Mouse (Mus musculus) E14TG2a.4 (cell line): ENCODE data around the gene Ube2d1.

Source experiments
- CTCF ChIP-seq: conservative IDR thresholded peaks from 2 replicates; pipeline ENCODE4 v1.5.1; 2014; ENCODE audit warnings: low read length
- POU5F1 ChIP-seq: IDR thresholded peaks from 2 replicates; pipeline ENCODE4 v1.6.1; 2014; ENCODE audit warnings: low read length, borderline replicate concordance

DNA sequence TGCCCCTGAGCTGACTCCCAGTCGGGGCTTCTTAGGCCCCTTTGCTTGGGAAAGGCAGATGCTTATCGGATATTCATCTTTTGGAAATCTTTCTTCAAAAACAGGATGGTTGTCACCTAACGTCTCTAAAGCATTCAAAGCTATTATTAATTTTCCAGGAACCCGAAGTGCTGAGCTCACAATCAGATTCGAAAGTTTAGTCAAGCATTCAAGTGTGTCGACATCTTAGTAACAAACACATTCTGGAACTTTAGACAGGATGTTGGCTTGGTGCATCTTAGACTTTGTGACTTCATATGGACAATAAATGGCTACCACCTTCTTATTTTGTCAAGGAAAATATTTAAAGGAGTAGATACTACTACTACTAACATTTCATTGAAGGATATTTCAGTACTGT is 43.3 kb upstream of the Ube2d1 start:
- TF ChIP-seq CTCF (no peak), POU5F1 (no peak)
